Mouse (Mus musculus): Measurements from ENCODE around the gene Immp2l. TPM values are rescaled to one million over a fixed set of nuclear protein-coding genes. Genes with fewer than 3 reads are reported as not detected.

Gene Immp2l
- polyA plus RNA-seq, 1 experiment: 9.6 TPM

DNA sequence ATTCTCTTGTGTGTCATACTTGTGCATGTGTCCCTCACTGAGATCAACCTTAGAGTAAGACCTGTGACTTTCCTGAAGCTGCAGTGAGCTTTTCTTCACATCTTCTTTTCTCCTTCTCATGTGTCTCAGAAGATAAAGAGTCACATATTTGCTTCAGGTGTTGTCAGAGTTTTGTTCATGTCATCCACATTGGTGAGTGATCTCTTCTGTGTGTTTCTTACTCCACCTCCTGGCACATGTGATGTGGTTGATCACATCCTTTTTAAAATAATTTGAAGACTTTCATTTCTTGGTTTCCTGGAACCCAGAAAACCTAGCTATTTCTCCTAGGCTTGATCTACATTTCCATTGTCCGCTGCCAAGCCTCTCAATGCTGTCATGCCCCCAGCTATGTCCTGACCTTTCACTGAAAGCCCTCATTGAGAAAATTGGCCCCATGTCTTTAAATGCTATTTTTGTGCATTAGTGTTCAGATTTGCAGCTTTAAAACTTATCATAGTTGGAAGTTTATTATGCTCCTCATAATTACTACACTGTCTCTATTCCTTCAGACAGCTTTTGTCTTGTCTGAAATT lies 704.0 kb downstream of the Immp2l start:
- H3K4me2 ChIP-seq (ENCODE audit: low read depth): no peak overlapping the region
- no peaks in the 10 kb centered on the region for H3K27me3 ChIP-seq (ENCODE audit: control insufficient read depth, insufficient read depth, insufficient read length)
- no peaks in the 10 kb centered on the region for H3K79me2 ChIP-seq (ENCODE audit: control insufficient read depth, insufficient read depth)
- H3K4me3 ChIP-seq: no peak overlapping the region
- no peaks in the 10 kb centered on the region for H3K36me3 ChIP-seq (ENCODE audit: control insufficient read depth, insufficient read depth)
- TF ChIP-seq MYOG (IDR thresholded peaks at IDR 0.05; ENCODE audit: control insufficient read depth in 1 of 3, insufficient read depth in 1 of 3, insufficient read length in 2 of 3, low read depth in 2 of 3) (no peak), POLR2AphosphoS2 (IDR thresholded peaks at IDR 0.05; ENCODE audit: insufficient read length, low read depth) (no peak), REST (IDR thresholded peaks at IDR 0.05; ENCODE audit: insufficient read depth, insufficient read length) (no peak), E2F4 (IDR thresholded peaks at IDR 0.05; ENCODE audit: insufficient read depth) (no peak), TCF3 (IDR thresholded peaks at IDR 0.05; ENCODE audit: insufficient read length, low read depth) (no peak), MYOD1 (IDR thresholded peaks at IDR 0.05; ENCODE audit: control insufficient read depth in 1 of 3, insufficient read length in 2 of 3, low read depth in 2 of 3) (no peak), SRF (IDR thresholded peaks at IDR 0.05; ENCODE audit: control insufficient read depth, insufficient read length, low read depth) (no peak), TCF12 (IDR thresholded peaks at IDR 0.05; ENCODE audit: insufficient read depth, poor library complexity, severe bottlenecking) (no peak), POLR2A (IDR thresholded peaks at IDR 0.05; ENCODE audit: insufficient read length, low read depth) (no peak), USF1 (IDR thresholded peaks at IDR 0.05; ENCODE audit: low read depth) (no peak), MAX (IDR thresholded peaks at IDR 0.05; ENCODE audit: low read depth) (no peak), CEBPB (IDR thresholded peaks at IDR 0.05; ENCODE audit: insufficient read depth, poor library complexity, severe bottlenecking) (no peak)
- no peak overlapping the region for H3ac ChIP-seq (ENCODE audit: control insufficient read depth, insufficient read length)

DNA sequence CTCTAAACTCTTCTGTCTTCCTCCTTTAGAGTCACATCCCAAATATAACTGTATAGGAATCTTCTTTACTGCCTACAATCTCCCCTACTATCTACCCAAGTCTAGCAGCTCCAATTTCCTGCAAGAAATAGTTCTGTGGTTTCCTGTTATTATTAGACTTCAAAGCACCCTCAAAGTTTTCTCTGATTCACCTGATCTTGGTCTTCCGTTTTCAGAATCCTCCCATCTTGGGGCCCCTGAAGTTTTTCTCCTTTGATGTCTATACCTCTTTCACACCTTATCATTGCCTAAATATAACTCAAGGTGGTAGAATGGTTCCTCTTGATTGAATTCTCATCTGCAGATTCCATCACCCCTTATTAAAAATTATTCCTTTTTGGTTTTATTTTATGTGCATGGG lies 704.6 kb downstream of the Immp2l start:
- Histone ChIP-seq H3K36me3 (ENCODE audit: control insufficient read depth, insufficient read depth) (no peaks in the 10 kb centered on the region), H3ac (ENCODE audit: control insufficient read depth, insufficient read length) (no peak overlapping the region), H3K79me2 (ENCODE audit: control insufficient read depth, insufficient read depth) (no peaks in the 10 kb centered on the region), H3K27me3 (ENCODE audit: control insufficient read depth, insufficient read depth, insufficient read length) (no peaks in the 10 kb centered on the region), H3K4me2 (ENCODE audit: low read depth) (no peak overlapping the region), H3K4me3 (no peak overlapping the region)
- no peak for TF ChIP-seq MYOG (IDR thresholded peaks at IDR 0.05; ENCODE audit: control insufficient read depth in 1 of 3, insufficient read depth in 1 of 3, insufficient read length in 2 of 3, low read depth in 2 of 3)
- no peak for TF ChIP-seq REST (IDR thresholded peaks at IDR 0.05; ENCODE audit: insufficient read depth, insufficient read length)
- no peak for TF ChIP-seq POLR2AphosphoS2 (IDR thresholded peaks at IDR 0.05; ENCODE audit: insufficient read length, low read depth)
- no peak for TF ChIP-seq SRF (IDR thresholded peaks at IDR 0.05; ENCODE audit: control insufficient read depth, insufficient read length, low read depth)
- TF ChIP-seq E2F4 (IDR thresholded peaks at IDR 0.05; ENCODE audit: insufficient read depth): no peak
- no peak for TF ChIP-seq POLR2A (IDR thresholded peaks at IDR 0.05; ENCODE audit: insufficient read length, low read depth)
- no peak for TF ChIP-seq CEBPB (IDR thresholded peaks at IDR 0.05; ENCODE audit: insufficient read depth, poor library complexity, severe bottlenecking)
- TF ChIP-seq TCF3 (IDR thresholded peaks at IDR 0.05; ENCODE audit: insufficient read length, low read depth): no peak
- no peak for TF ChIP-seq MAX (IDR thresholded peaks at IDR 0.05; ENCODE audit: low read depth)
- no peak for TF ChIP-seq MYOD1 (IDR thresholded peaks at IDR 0.05; ENCODE audit: control insufficient read depth in 1 of 3, insufficient read length in 2 of 3, low read depth in 2 of 3)
- no peak for TF ChIP-seq TCF12 (IDR thresholded peaks at IDR 0.05; ENCODE audit: insufficient read depth, poor library complexity, severe bottlenecking)
- no peak for TF ChIP-seq USF1 (IDR thresholded peaks at IDR 0.05; ENCODE audit: low read depth)

DNA sequence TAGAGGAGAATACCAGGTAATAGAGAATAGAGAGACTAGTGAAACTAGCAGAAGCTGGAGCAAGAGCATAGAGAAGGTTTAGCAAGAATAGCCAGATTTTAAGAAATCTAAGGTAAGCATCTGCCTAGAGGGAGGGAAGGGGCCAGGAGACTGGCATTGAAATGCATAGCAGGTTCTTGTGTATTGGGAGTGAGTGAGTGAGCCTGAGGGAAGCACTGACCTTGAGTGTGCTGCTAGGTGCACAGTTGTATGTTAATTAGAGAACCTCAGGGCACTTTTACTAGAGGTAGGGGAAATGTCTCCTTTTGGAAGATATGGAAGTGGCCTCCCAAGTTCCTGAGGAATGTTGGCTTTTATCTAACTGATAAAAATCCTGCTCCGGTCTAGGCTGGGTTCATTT lies 705.9 kb downstream of the Immp2l start:
- H3K4me2 ChIP-seq (ENCODE audit: low read depth): no peak overlapping the region
- H3K36me3 ChIP-seq (ENCODE audit: control insufficient read depth, insufficient read depth): no peaks in the 10 kb centered on the region
- no peak overlapping the region for H3K4me3 ChIP-seq
- no peaks in the 10 kb centered on the region for H3K27me3 ChIP-seq (ENCODE audit: control insufficient read depth, insufficient read depth, insufficient read length)
- H3K79me2 ChIP-seq (ENCODE audit: control insufficient read depth, insufficient read depth): no peaks in the 10 kb centered on the region
- TF ChIP-seq MYOD1 (IDR thresholded peaks at IDR 0.05; ENCODE audit: control insufficient read depth in 1 of 3, insufficient read length in 2 of 3, low read depth in 2 of 3): no peak
- TF ChIP-seq TCF12 (IDR thresholded peaks at IDR 0.05; ENCODE audit: insufficient read depth, poor library complexity, severe bottlenecking): no peak
- no peak for TF ChIP-seq MYOG (IDR thresholded peaks at IDR 0.05; ENCODE audit: control insufficient read depth in 1 of 3, insufficient read depth in 1 of 3, insufficient read length in 2 of 3, low read depth in 2 of 3)
- no peak for TF ChIP-seq POLR2A (IDR thresholded peaks at IDR 0.05; ENCODE audit: insufficient read length, low read depth)
- no peak overlapping the region for H3ac ChIP-seq (ENCODE audit: control insufficient read depth, insufficient read length)

DNA sequence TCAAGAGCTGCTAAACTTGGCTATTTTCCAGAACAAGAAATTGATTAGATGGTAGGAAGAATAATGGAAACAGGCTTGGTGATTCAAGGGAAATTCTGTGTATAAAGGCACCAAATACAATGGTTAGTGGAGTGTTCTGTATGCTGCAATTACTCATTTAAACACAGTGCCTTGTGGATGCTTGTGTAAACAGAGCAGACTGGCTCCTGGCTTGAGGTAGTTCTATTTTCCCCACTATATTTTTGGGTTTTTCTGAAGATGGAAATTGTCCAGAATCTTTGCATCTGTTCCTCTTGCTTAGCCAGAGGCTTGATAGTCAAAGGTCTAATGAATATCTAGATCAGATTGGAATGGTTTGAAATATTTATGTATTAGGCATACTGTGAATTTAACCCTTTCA lies 709.3 kb downstream of the Immp2l start:
- H3K36me3 ChIP-seq (ENCODE audit: control insufficient read depth, insufficient read depth): no peaks in the 10 kb centered on the region
- H3K4me3 ChIP-seq: no peak overlapping the region
- no peaks in the 10 kb centered on the region for H3K79me2 ChIP-seq (ENCODE audit: control insufficient read depth, insufficient read depth)
- TF ChIP-seq E2F4 (IDR thresholded peaks at IDR 0.05; ENCODE audit: insufficient read depth) (no peak), CEBPB (IDR thresholded peaks at IDR 0.05; ENCODE audit: insufficient read depth, poor library complexity, severe bottlenecking) (no peak), REST (IDR thresholded peaks at IDR 0.05; ENCODE audit: insufficient read depth, insufficient read length) (no peak), POLR2AphosphoS2 (IDR thresholded peaks at IDR 0.05; ENCODE audit: insufficient read length, low read depth) (no peak), MYOD1 (IDR thresholded peaks at IDR 0.05; ENCODE audit: control insufficient read depth in 1 of 3, insufficient read length in 2 of 3, low read depth in 2 of 3) (no peak), MYOG (IDR thresholded peaks at IDR 0.05; ENCODE audit: control insufficient read depth in 1 of 3, insufficient read depth in 1 of 3, insufficient read length in 2 of 3, low read depth in 2 of 3) (no peak), TCF12 (IDR thresholded peaks at IDR 0.05; ENCODE audit: insufficient read depth, poor library complexity, severe bottlenecking) (no peak), TCF3 (IDR thresholded peaks at IDR 0.05; ENCODE audit: insufficient read length, low read depth) (no peak)
- H3K27me3 ChIP-seq (ENCODE audit: control insufficient read depth, insufficient read depth, insufficient read length): no peaks in the 10 kb centered on the region
- H3ac ChIP-seq (ENCODE audit: control insufficient read depth, insufficient read length): no peak overlapping the region
- no peak overlapping the region for H3K4me2 ChIP-seq (ENCODE audit: low read depth)

DNA sequence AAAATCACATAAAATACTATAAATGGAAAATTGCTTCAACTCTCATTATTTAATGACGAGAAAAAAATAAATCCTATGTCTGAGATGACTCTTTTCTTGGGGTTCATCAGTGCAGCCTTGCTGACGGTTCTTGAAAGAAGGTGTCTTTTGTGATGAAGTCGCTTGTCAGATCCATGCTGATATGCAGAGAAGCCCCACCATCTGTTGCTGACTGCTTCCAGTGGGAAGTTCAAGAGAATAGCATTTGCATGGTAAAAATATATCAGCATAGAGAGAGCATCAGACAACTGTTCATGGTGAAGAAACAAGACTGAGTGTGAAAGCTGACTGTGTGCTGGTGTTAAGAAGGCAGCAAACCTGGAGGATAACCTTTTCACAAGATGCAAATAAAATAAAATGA lies 719.0 kb downstream of the Immp2l start:
- H3K27me3 ChIP-seq (ENCODE audit: control insufficient read depth, insufficient read depth, insufficient read length): no peaks in the 10 kb centered on the region
- no peak overlapping the region for H3ac ChIP-seq (ENCODE audit: control insufficient read depth, insufficient read length)
- no peaks in the 10 kb centered on the region for H3K36me3 ChIP-seq (ENCODE audit: control insufficient read depth, insufficient read depth)
- TF ChIP-seq SRF (IDR thresholded peaks at IDR 0.05; ENCODE audit: control insufficient read depth, insufficient read length, low read depth) (no peak), USF1 (IDR thresholded peaks at IDR 0.05; ENCODE audit: low read depth) (no peak), POLR2AphosphoS2 (IDR thresholded peaks at IDR 0.05; ENCODE audit: insufficient read length, low read depth) (no peak), REST (IDR thresholded peaks at IDR 0.05; ENCODE audit: insufficient read depth, insufficient read length) (no peak), TCF3 (IDR thresholded peaks at IDR 0.05; ENCODE audit: insufficient read length, low read depth) (no peak)
- H3K79me2 ChIP-seq (ENCODE audit: control insufficient read depth, insufficient read depth): no peaks in the 10 kb centered on the region
- no peak overlapping the region for H3K4me3 ChIP-seq
- H3K4me2 ChIP-seq (ENCODE audit: low read depth): no peak overlapping the region

Data from myocyte (in vitro differentiated cells).